Mouse (Mus musculus) thymus, postnatal 4 days (tissue): ENCODE results near the gene Crtc3.

Experiments
- DNase-seq: peaks from one replicate; pipeline ENCODE4 v3.0.0; 2021

The Crtc3 gene

DNA sequence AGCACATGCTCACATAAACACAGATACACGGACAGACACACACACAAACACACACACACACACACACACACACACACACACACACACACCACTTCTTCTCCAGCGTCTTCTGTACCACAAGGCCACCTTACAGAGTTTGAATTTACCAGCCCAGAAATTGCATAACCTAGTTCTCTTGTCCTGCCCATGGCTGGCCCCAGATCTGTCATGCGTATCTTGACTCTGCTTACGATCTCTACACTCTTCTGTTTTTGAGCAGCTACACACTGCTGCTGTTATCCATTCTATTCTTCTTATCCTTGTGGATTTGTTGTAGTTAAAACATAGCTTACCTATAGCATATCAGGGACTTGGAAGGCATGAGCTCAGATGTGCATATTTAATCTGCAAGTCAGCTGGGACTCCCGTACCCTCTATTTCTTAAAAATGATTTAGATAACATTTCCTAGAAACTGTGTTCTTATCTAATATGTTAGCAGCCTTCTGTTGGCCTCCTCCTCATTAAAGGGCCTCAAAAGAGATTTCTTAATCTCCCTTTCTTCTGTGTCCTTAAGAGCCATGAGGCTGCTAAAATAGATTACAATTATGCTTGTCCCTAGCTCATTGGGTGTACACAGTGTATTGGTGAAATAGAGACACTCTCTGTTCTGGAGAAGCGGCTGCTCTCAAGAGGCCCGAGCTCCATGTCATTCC, 146.4 kb downstream of the Crtc3 start:
- no peak for DNase-seq

GRCm38 (mm10) chr7:80539581-80539980, 149.1 kb downstream of the Crtc3 start:
- DNase-seq: no peak
